Mouse (Mus musculus): ENCODE data around the gene Fbxo9.

DNA sequence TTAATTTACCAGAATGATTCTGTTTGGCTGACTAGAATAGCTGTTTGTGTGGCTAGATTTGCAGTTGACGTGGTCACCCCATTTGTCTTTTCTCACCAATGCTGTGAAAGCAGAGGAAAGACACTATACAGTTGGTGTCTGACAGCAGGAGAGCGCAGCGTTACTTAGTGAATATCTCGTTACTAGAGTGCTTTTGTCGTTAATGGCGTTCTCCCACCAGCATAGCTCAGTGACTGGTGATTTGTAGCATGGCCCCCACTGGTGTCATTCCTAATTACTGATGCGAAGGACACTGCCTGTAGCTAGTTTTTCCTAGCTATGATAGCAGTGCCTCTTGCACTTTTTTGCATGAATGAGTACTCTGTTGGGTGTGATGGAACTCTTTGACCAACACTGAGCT, 26.8 kb upstream of the Fbxo9 start:
- TF ChIP-seq CTCF (IDR thresholded peaks at IDR 0.05; ENCODE audit: low read depth) (no peak), EP300 (optimal IDR thresholded peaks at IDR 0.05) (no peak)
